ENCODE assay signal across 15 mouse cellular contexts in the genomic region with DNA sequence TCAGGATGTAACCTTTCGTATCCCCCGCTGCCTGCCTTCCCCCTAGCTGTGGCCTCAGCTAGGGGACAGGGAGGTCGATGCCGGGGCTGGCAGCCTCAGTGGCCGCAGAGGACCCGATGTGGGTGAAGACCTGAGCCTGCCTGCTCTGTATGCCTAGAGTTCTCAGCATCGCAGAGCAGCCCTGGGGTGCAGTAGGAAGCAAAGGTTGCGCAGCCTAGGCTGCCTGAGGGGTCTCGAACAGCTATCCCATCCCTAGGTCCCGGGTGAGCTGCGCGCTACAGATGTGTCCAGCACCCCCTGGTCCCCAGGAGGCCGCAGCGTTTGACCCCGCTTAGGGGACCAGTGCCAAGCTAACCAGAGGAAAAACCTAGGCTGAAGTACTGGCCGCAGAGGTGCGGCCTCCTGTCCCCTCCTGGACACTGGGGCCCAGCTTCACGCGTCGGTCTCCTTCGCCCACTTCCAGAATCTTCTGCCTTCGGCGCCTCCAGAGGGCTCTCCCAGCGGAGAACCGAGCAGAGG. TPM values are rescaled to one million over a fixed set of nuclear protein-coding genes. Genes with fewer than 3 reads are reported as not detected.
A peak's percentile ranks its signal among the peaks of the same experiment; 100 is the strongest.
DNase-seq lines count a peak whose midpoint lies in the region; ATAC-seq and TF ChIP-seq lines count a peak whose summit lies in the region.
"Had no signal": no experiment of that assay in that cellular context is flagged by ENCODE, and none has a peak within 500 bp of the region (broad histone marks: within the 10 kb centered on the region; RNA-seq: fewer than 3 reads in every experiment).

No protein-coding gene starts in this region.

- H3K9ac ChIP-seq in midbrain, postnatal 0 days (replicated peaks; ENCODE audit: low read length, poor library complexity, severe bottlenecking): no peak overlapping the region
- no peak overlapping the region for H3K9ac ChIP-seq in embryonic facial prominence, embryonic 12.5 days
- H3K9ac ChIP-seq in limb, embryonic 11.5 days (ENCODE audit: low read length): no peak overlapping the region
- no peak overlapping the region for H3K9ac ChIP-seq in stomach, embryonic 15.5 days

- TF ChIP-seq CTCF in midbrain, postnatal 0 days (IDR thresholded peaks at IDR 0.05): no peak

- H3K9me3 ChIP-seq in midbrain, embryonic 10.5 days (replicated peaks): no peaks in the 10 kb centered on the region
- no peaks in the 10 kb centered on the region for H3K9me3 ChIP-seq in midbrain, postnatal 0 days (ENCODE audit: low read length)
- no peaks in the 10 kb centered on the region for H3K9me3 ChIP-seq in embryonic facial prominence, embryonic 12.5 days
- H3K9me3 ChIP-seq in limb, embryonic 11.5 days (ENCODE audit: control insufficient read depth, low read length): no peaks in the 10 kb centered on the region
- no peaks in the 10 kb centered on the region for H3K9me3 ChIP-seq in stomach, embryonic 15.5 days

- H3K27ac ChIP-seq in midbrain, embryonic 10.5 days (replicated peaks): peak overlapping the region; percentile 67
- no peak overlapping the region for H3K27ac ChIP-seq in midbrain, postnatal 0 days (ENCODE audit: low read depth, low read length)
- no peak overlapping the region for H3K27ac ChIP-seq in embryonic facial prominence, embryonic 12.5 days
- no peak overlapping the region for H3K27ac ChIP-seq in limb, embryonic 11.5 days (replicated peaks; ENCODE audit: low read depth, low read length)
- no peak overlapping the region for H3K27ac ChIP-seq in stomach, embryonic 15.5 days

- peaks cover 100% of the 10 kb centered on the region for H3K27me3 ChIP-seq in midbrain, embryonic 10.5 days (ENCODE audit: low read depth, poor library complexity, severe bottlenecking)
- H3K27me3 ChIP-seq in midbrain, postnatal 0 days (ENCODE audit: insufficient read depth, low read length): peaks cover 78% of the 10 kb centered on the region
- H3K27me3 ChIP-seq in embryonic facial prominence, embryonic 12.5 days: peaks cover 91% of the 10 kb centered on the region
- peaks cover 93% of the 10 kb centered on the region for H3K27me3 ChIP-seq in limb, embryonic 11.5 days (ENCODE audit: control insufficient read depth, insufficient read depth, low read length)
- peaks cover 83% of the 10 kb centered on the region for H3K27me3 ChIP-seq in stomach, embryonic 15.5 days (replicated peaks)

- DNase-seq in midbrain, embryonic 10.5 days (ENCODE audit: low spot score): peak; percentile 70
- DNase-seq in midbrain, postnatal 0 days (ENCODE audit: low spot score): no peak
- DNase-seq in limb, embryonic 11.5 days (ENCODE audit: low spot score): peak; percentile 57
- DNase-seq in cerebellum, postnatal 14 days: no peak
- no peak for DNase-seq in kidney, adult 18-20 months
- DNase-seq: kidney, adult 9 months; layer of hippocampus, postnatal 36 days; right cerebral cortex, postnatal 14 days; thymus, adult 2 months had no signal

- peak overlapping the region; percentile 36 for H3K4me3 ChIP-seq in midbrain, embryonic 10.5 days
- H3K4me3 ChIP-seq in midbrain, postnatal 0 days (ENCODE audit: low read depth, low read length): no peak overlapping the region
- H3K4me3 ChIP-seq in embryonic facial prominence, embryonic 12.5 days: no peak overlapping the region
- H3K4me3 ChIP-seq in limb, embryonic 11.5 days (ENCODE audit: low read depth, low read length): no peak overlapping the region
- H3K4me3 ChIP-seq in stomach, embryonic 15.5 days (replicated peaks): peak overlapping the region; percentile 12
- H3K4me3 ChIP-seq: erythroblast, embryonic 14.5 days; myocyte had no signal

- ATAC-seq in midbrain, postnatal 0 days (ENCODE audit: low FRiP score): no peak
- peak; percentile 29; the same call in 1 of the 2 replicates for ATAC-seq in embryonic facial prominence, embryonic 12.5 days (ENCODE audit: insufficient number of reproducible peaks, insufficient read depth, low FRiP score, low TSS enrichment)
- ATAC-seq in limb, embryonic 11.5 days (ENCODE audit: insufficient number of reproducible peaks, low FRiP score, low TSS enrichment, low read depth): peak; percentile 48; the same call in 1 of the 2 replicates
- ATAC-seq in stomach, embryonic 15.5 days (ENCODE audit: insufficient read depth, low FRiP score, low read depth): no peak

- no peaks in the 10 kb centered on the region for H3K36me3 ChIP-seq in midbrain, embryonic 10.5 days
- no peaks in the 10 kb centered on the region for H3K36me3 ChIP-seq in midbrain, postnatal 0 days (ENCODE audit: insufficient read depth, low read length)
- no peaks in the 10 kb centered on the region for H3K36me3 ChIP-seq in embryonic facial prominence, embryonic 12.5 days
- H3K36me3 ChIP-seq in limb, embryonic 11.5 days (ENCODE audit: control insufficient read depth, insufficient read depth, low read length): no peaks in the 10 kb centered on the region
- H3K36me3 ChIP-seq in stomach, embryonic 15.5 days: no peaks in the 10 kb centered on the region

- no peak overlapping the region for H3K4me2 ChIP-seq in midbrain, postnatal 0 days (ENCODE audit: low read depth, low read length, poor library complexity, severe bottlenecking)
- H3K4me2 ChIP-seq in embryonic facial prominence, embryonic 12.5 days (replicated peaks): no peak overlapping the region
- no peak overlapping the region for H3K4me2 ChIP-seq in limb, embryonic 11.5 days (ENCODE audit: low read depth, severe bottlenecking)
- peak overlapping the region; percentile 21; the same call in 1 of the 2 replicates for H3K4me2 ChIP-seq in stomach, embryonic 15.5 days

- peaks cover 51% of the 10 kb centered on the region for H3K4me1 ChIP-seq in midbrain, embryonic 10.5 days
- no peaks in the 10 kb centered on the region for H3K4me1 ChIP-seq in midbrain, postnatal 0 days (ENCODE audit: insufficient read depth, low read length)
- H3K4me1 ChIP-seq in embryonic facial prominence, embryonic 12.5 days: peaks cover 5% of the 10 kb centered on the region; the same call in 1 of the 2 replicates
- H3K4me1 ChIP-seq in limb, embryonic 11.5 days (ENCODE audit: control insufficient read depth, insufficient read depth, low read length): peaks cover 5% of the 10 kb centered on the region; the same call in 1 of the 2 replicates
- peaks cover 3% of the 10 kb centered on the region for H3K4me1 ChIP-seq in stomach, embryonic 15.5 days

- under 1% methylated on average over 25 of the region's 25 CpGs for WGBS in midbrain, embryonic 10.5 days
- WGBS in midbrain, postnatal 0 days: under 1% methylated on average over 25 of the region's 25 CpGs
- under 1% methylated on average over 25 of the region's 25 CpGs for WGBS in embryonic facial prominence, embryonic 12.5 days
- WGBS in limb, embryonic 11.5 days: 2% methylated on average over 25 of the region's 25 CpGs
- 6% methylated on average over 25 of the region's 25 CpGs for WGBS in stomach, embryonic 15.5 days

RNA-seq across cellular contexts. Expression of a gene that starts 7.6 kb away (rescaled TPM):
- polyA plus RNA-seq in midbrain, embryonic 10.5 days (2016; fragmentation: Nextera tagmentation; extraction: Ambion mirVana): 10.0 and 13.4 TPM in 2 replicates
- 7.5 and 8.4 TPM in 2 replicates for total RNA-seq in midbrain, postnatal 0 days (2014; rRNA removed)
- 3.8 and 5.0 TPM in 2 replicates for polyA plus RNA-seq in midbrain, postnatal 0 days (2015; fragmentation: Nextera tagmentation; extraction: Ambion mirVana)
- polyA plus RNA-seq in embryonic facial prominence, embryonic 12.5 days (2016; fragmentation: Nextera tagmentation; extraction: Ambion mirVana): 0.47 and 0.74 TPM in 2 replicates
- polyA plus RNA-seq in limb, embryonic 11.5 days (2014; fragmentation: Nextera tagmentation; extraction: Ambion mirVana): 0.09 TPM in 1 of 2 replicates, not detected in the other
- polyA plus RNA-seq in stomach, embryonic 15.5 days (2015; fragmentation: Nextera tagmentation; extraction: Ambion mirVana): 3.9 and 4.7 TPM in 2 replicates
- total RNA-seq: heart, adult 8-10 months had no signal
- polyA plus RNA-seq: erythroblast, embryonic 14.5 days; lung, embryonic 16.5 days; myocyte had no signal

Comparison
In these comparisons a context has a peak if more than half of its experiments do, and no peak if none do; other contexts are left out.
1. DNase-seq: peak in midbrain, embryonic 10.5 days (single experiment) and limb, embryonic 11.5 days (single experiment); none in midbrain, postnatal 0 days (single experiment), cerebellum, postnatal 14 days (0 of 2) and kidney, adult 18-20 months (single experiment).
2. H3K4me3 ChIP-seq: peak in midbrain, embryonic 10.5 days (single experiment) and stomach, embryonic 15.5 days (single experiment); none in midbrain, postnatal 0 days (single experiment), embryonic facial prominence, embryonic 12.5 days (single experiment) and limb, embryonic 11.5 days (single experiment).
3. ATAC-seq: peak in embryonic facial prominence, embryonic 12.5 days (single experiment) and limb, embryonic 11.5 days (single experiment); none in midbrain, postnatal 0 days (single experiment) and stomach, embryonic 15.5 days (single experiment).